Mouse (Mus musculus) cerebellum, adult 18-20 months (tissue): ENCODE results near the gene Rapgefl1.
"Not testable (repeated sequence)": the region's sequence is repeated elsewhere in the genome, so short reads cannot be mapped to it uniquely, and the experiment has no call there.

Source experiments
- DNase-seq, 2 experiments: peaks; one replicate each; pipeline ENCODE4 v3.0.0; 2021

Gene Rapgefl1

DNA sequence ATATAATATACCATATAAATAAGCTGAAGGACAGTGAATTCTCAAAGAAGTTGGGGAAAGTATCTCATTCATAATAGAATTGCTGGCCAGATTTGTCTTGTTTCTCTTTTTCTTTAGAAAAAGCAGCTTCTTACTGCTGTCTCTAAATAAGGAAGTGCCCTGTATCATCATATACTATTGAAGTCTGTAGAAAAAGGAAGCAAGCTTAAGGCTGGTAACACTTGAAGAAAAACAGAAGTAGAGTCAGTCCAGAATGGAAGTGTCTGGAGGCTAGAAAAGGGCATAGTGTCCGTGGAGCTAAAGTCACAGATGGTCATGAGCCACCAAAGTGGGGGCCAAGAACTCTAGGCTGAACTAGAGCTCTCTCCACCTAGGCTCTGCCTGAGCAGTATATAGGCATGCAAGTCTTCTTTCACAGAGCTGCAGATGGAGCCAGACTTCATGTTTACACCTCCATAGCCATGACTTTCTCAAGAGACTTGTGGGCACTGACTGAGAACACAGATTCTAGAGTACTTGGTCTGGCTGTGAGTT is 19.8 kb upstream of the Rapgefl1 start:
- DNase-seq: no peak

DNA sequence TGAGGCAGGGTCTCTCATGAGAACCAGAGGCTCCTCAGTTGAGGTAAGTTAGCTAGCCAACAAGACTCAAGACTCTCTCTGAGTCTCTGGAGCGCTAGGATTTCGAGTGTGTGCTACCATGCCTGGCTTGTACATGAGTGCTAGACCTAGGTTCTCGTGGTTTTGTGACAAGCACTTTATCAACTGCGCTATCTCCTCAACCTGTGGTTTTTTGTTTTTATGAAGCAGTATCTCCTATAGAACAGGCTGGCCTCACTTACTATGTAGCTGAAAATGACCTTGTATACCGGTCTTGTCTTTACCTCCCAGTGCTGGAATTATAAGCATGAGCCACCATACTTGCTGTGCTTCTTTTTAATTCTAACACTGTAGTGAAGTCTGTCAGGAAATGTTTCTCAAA is 15.6 kb upstream of the Rapgefl1 start:
- DNase-seq: no peak

DNA sequence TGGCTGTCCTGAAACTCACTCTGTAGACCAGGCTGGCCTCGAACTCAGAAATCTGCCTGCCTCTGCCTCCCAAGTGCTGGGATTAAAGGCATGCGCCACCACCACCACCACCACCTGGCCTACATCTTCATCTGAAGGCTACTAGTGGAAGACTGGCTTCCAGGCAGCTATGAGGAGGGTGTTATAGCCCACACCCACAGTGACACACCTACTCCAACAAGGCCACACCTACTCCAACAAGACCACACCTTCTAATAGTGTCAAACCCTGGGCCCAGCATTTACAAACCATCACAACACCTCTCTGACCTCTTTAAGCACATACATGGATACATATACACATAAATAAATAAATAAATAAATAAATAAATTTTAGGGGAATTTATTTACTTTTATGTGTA is 10.5 kb upstream of the Rapgefl1 start:
- DNase-seq: not testable (repeated sequence)

DNA sequence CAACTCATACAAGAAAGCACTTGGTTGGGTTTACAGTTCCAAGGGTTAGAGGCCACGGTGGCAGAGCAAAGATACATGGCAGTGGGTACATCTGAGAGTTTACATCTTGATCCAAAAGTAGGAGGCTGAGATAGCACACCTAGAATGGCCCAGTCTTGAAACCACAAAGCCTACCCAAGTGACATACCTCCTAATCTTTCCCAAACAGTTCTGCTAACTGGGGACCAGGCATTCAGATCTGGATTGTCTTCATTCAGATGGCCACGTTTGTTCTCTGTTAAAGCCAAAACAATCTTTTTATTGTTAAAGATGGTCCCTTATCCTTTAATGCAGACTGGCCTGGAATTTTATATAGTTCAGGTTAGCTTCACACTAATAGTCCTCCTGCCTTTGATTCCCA is 8.7 kb upstream of the Rapgefl1 start:
- no peak for DNase-seq

DNA sequence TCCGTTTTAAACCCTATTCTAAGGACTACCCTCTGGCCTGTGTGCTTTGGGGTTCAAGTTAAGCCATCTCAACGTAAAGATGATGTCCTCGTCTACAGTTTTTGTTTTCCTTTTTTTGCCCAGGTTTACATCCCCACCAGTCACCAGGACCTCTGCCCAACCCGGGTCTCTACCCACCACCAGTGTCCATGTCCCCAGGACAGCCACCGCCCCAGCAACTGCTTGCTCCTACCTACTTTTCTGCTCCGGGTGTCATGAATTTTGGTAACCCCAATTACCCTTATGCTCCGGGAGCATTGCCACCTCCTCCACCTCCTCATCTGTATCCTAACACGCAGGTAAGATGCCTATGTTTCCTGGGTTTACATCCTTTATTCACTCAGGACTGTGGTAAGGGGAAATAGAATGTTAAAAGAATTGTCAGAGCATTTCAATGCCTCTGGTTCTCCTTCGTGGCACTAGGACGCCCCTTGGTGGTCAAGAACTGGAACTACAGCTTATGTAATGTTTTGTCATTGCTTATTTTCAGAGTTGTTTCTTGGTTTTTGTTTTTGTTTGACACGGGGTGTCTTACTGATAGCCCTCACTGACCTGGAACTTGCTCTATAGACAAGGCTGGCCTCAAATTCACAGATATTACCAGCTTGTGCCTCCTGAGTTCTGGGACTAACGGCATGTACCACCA is 7.4 kb upstream of the Rapgefl1 start:
- DNase-seq: peak; percentile 55 to 70

DNA sequence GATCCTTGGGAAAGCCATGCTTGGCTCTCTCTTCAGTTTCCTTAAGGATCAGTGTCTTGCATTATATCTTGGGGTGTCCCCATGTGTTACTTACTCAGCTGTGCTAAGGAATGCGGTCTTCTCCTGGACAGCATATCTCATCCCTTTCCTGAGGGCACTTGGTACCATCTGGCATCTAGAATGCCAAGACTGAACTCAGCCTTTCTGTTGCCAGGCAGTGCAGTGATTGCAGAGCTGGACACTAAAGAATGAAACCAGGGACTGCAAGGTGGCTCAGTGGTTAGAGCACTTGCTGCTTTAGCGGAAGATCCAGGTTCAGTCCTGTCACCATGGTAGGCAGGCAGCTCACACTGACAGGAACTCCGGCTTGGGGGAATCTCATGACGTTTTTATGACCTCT is 6.7 kb upstream of the Rapgefl1 start:
- peak; percentile 39 to 51 for DNase-seq

DNA sequence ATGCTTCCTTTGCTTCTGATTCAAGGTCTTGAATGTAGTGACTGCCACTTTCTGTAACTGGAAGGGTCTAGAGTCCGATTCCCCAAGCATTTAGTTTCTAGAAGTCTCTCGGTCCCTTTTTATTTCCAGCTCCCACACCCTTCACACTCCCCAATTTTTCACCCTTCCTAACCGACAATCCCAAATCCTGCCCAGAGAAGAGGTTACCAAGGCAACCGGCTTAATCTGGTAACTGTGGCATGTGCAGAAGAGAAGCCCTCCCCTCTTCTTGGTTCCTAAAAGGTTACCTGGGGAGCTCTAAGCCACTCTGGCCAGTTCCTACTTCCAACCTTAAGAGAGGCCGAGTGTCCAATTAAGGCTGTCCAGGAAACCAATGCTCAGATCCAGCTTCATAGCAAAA is 1.3 kb upstream of the Rapgefl1 start:
- no peak for DNase-seq

DNA sequence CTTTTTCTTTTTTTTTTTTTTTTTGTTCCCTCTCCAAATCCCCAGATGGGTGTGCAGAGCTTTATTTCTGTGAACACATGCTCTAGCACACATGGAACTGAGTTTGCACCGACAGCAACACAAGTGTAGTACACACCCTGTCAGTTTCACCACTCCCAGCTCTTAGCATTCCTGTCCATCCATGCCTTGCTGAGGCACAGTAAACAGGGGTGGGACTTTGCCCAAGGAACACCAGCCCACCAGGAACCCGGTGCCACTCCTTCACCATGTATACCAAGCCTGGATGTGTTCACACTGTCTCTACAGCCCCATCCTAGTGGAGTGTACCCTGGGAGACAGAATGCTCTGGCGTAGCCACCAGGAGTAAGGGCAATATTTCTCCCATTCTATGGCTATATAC is 860 bp upstream of the Rapgefl1 start:
- no peak for DNase-seq

DNA sequence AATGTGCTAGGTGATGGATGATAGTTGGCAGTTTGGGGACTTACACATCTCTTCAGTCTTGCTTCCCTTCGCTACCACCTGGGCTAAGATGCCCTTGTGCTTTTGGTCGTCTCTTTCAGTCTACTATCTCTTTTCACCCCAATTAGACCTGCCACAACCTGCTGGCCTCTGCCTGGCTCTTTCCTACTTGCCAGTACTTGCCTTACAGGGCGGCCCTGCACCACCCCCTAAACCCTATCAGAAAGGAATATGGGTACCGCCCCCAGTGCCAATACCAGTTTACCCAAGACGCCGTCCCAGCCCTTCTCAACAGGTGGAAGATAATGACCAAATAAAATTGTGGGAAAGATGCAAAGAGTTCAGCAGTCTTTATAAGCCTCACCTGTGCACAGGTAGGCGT is 457 bp upstream of the Rapgefl1 start:
- peak in 1 of 2 experiments; percentile 22 for DNase-seq

DNA sequence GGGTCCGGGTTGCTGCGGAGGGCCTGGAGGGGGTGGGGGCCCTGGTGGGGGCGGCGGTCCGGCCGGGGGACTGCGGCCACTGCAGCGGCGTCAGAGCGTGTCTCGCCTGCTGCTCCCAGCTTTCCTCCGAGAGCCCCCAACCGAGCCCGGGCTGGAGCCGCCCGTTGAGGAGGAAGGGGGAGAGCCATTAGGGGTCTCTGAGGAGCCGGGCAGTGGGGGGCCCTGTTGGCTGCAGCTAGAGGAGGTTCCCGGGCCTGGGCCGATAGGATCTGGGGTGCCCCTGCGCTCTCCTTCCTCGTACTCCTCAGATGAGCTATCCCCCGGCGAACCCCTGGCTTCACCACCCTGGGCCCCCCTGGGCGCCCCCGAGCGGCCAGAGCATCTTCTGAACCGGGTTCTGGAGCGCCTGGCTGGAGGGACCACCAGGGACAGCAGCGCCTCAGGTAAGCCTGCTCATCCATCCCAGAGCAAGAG is 683 bp downstream of the Rapgefl1 start:
- DNase-seq: peak; percentile 24 to 52

DNA sequence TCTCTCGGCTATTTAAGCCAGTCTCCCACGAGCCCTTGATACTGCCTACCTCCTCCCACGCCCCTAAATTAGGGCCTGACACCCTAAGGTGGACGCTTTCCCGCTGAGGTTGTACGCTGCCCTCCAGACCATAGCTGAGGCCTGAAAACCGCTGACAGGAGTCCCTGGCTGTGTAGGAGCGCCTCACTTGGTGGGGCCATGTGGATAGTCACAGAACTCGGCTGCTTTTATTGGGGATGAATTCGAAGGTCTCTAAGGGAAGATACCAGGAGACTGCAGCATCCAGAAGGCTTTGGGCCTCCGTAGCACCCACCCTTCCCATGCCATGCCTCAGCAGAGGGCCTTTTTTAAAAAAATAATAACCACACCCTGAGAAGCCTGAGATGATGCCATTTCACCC is 1.3 kb downstream of the Rapgefl1 start:
- peak; percentile 39 for DNase-seq

DNA sequence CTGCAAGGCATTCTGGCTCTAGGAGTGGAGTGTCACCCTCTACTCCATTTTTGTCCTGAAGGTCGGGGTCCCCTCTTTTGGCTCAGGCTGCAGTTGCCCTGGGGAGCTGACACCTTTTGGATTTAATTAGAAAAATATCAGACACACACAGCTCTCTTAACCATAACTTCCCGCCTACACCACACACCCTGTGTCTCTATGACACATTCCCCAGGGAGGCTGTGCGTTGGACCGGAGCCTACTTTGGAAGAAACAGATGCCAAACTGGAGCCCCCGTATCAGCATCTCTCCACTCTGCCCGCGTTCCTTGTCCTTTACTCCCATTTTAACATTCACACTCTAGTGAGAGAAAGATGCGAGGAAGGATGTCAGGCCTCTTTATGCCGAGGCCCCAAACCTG is 1.9 kb downstream of the Rapgefl1 start:
- no peak for DNase-seq

DNA sequence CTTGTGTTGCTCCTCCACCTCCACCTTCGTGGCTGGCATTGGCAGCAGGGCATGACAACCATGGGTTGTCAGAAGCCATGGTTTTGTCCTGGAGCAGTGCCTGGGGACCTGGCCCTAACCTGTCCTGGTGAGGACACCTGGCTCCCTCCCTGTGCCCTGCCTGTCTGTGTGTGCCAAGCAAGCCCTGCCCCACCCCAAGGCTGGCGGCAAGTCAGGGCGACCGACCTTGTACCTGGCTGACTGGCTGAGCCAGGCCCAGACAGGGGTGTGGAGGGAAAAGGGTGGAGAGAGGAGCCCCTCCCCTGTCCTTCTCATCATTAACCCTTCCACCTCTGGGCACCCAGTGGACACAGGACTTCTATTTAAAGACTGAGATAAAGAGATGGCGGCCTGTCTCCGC is 2.8 kb downstream of the Rapgefl1 start:
- peak; percentile 31 to 47 for DNase-seq

DNA sequence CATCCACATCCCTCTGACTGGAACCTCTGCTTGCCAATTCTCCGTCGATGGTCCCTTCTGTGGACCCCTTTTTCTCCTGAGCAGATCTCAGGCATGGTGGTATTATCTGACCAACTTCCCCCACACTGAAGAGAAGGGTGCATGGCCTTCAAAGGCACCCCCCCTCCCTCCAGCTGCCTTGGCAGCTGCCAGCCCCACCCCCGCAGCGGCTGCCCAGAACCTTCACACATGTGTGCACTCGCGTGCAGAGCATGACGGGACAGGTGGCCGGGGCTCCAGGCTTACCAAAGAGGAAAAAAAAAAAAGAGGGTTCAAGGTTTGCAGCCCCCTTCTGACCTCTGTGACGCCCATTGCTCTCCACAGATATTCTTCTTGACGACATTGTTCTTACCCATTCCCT is 3.3 kb downstream of the Rapgefl1 start:
- no peak for DNase-seq

DNA sequence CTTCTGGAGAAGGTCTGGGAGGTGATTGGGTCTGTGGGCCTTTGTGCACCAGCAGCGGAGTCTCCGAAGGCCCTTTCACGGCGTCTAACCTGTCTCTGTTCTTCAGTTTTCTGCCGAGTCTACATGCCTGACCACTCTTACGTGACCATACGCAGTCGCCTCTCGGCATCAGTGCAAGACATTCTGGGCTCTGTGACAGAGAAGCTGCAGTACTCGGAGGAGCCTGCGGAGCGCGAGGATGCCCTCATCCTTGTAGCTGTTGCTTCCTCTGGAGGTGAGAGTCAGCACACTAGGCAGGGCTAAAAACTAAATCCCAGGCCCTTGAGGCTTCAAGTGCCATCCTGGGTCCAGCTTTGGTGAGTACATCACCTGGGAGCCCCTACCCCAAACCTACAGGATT is 9.4 kb downstream of the Rapgefl1 start:
- peak; percentile 61 to 70 for DNase-seq

DNA sequence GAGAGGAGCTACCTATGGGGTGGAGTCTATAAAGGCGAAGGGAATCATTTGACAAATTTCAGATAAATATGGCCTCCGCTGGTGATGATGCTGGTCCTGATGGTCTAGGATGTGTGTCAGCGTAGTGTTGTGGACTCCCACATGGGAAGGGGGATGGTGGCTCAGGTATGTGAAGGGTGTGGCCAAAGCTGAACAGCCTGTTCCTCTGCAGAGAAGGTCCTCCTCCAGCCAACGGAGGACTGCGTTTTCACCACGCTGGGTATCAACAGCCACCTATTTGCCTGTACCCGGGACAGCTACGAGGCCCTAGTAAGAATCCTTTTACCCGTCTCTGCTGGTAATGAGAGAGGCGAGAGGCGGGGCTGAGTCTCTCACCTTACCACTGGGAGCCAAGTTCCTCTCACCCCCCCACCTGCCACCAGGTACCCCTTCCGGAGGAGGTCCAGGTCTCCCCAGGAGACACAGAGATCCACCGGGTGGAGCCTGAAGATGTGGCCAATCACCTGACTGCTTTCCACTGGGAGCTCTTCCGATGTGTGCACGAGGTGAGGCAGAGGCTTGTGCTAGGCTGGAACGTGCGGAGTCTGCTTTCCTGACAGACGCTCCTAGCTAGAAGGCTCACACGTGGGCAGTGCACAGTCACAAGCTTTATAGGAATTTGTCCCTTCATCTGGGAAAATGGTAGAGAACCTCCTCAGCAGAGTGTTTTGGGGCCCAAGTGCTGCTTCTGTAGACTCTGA is 10.4 kb downstream of the Rapgefl1 start:
- DNase-seq: no peak

DNA sequence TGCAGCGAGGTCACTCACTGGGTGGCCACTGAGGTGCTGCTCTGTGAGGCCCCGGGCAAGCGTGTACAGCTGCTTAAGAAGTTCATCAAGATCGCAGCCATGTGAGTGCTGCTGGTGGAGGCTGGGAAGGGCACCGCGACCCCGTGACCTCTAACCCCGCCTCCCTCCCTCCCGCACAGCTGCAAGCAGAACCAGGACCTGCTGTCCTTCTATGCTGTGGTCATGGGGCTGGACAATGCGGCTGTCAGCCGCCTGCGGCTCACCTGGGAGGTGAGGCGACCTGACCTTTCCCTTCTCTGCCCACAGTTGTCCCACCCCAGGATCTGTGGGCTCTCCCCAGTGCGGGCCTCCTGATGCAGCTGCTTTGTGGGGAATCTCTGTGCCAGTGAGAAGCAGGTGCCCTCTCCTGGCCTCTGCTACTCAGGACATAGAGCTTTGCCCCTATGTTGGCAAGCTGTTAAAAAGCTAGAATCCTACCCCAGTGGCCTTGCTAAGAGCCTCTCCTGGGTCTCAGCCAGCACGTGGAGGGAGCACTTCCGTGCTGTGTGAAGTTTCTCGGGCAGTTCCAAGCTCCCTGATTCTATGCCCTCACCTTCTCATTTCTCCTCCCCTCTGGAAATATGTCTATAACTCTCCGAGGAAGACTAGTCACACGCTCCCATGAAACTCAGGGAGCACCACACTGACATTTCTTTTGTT is 12.8 kb downstream of the Rapgefl1 start:
- no peak for DNase-seq

DNA sequence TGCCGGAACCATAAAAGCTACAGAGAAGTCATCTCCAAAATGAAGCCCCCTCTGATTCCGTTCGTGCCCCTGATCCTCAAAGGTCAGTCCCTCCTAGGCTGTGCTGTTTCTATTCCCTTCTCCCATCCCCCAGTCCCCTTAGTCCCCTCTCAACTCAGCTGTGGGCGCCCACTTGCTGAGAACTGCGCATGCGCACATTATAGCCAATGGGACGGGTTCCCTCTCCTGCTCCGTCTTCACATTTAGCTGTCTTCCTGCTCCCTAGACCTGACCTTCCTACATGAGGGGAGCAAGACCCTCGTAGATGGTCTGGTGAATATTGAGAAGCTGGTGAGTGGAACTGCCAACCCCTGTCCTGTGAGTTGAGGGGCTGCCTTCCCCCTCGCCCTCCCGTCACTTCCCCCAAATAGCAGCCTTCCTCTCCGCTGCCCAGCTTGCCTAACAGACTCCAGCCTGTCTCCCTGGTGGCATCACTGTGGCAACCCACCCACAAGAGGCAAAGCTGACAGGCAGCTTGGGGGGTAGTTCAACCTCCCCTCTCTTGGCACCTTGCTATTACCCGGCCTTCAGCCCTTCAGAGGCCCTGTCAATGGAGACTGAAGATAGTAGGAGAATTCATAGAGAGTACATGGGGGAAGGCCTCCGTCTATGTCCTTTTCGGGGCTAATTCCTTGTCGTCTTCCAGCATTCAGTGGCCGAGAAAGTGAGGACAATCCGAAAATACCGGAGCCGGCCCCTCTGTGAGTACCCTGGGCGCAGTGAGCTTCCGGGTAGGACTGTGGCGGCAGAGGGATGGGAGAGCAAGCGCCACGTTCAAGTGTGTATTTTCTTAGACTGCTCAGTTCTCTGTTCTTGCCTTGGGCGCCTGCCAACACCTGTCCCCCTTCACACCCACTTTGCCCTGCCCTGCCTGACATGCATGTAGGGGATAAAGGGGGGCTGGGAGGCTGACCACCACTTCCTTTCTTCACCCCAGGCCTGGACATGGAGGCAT is 13.8 kb downstream of the Rapgefl1 start:
- no peak for DNase-seq

DNA sequence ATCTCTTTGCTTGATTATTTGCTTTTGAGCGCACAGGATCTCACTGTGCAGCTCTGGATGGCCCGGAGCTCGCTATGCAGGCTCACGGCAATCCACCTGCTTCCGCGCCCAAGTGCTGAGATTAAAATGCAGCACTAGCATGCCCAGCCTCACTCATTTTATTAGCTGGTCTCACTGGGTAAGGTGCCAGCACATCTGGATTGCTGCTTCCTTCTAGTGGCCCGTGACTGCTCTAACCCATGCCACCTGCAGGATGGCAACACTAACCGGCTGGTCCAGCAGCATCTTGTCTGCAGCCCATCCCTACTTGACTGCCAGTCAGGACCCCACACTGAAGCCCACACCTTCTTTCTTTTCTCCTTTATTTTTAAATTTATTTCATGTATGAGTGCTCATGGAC is 17.5 kb downstream of the Rapgefl1 start:
- DNase-seq: no peak

DNA sequence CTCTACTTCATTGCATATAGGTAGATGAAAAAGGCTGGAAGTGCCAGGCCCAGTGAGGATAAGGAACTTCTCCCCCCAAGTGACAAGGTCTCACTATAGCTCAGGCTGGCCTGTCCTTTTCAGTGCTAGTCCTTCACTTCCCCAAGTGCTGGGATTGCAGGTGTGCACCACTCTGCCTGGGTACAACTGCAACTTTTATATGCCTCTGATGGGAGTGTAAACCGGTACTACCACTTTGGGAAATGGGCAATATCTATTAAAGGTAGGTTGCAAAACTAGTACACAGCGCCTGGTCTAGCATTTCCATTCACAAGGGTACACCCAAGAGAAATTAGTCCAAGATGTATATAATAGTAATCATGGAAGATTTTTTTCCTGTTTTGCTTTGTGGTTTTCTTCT is 18.1 kb downstream of the Rapgefl1 start:
- no peak for DNase-seq

DNA sequence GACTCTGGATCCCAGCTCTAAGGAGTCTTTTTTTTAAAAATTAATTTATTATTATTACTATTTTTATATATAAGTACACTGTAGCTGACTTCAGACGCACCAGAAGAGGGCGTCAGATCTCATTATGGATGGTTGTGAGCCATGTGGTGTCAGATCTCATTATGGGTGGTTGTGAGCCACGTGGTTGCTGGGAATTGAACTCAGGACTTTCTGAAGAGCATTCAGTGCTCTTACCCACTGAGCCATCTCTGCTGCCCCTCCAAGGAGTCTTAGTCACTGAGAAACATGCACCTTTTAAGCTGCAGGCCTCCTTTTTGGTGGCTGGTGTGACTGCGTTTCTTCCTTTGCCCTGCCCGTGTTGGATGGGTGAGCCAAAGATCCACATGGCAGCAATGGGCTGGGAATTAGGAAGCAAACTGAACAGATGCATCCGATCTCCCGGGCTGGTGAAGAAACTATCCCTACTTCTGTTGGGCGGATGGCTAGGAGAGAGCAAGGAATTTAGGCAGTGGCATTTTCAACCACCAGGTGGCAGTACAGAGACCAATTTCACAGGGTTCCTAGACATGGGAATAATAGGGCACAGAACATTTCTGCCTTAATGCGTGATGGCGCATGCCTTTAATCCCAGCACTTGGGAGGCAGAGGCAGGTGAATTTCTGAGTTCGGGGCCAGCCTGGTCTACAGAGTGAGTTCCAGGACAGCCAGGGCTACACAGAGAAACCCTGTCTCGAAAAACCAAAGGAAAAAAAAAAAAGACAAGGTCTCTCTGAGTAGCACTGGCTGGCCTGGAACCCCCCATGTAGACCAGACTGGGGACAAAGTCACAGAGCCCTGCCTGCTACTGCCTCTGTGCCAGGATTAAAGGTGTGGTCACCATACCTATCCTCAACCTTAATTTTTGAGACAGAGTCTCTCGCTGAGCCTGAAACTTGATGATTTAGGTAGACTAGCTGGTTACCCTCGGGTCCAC is 22.5 kb downstream of the Rapgefl1 start:
- DNase-seq: peak; percentile 90 to 92
